Mouse (Mus musculus): ENCODE results near the gene Tnfaip8l1.
A peak's percentile ranks its signal among the peaks of the same experiment; 100 is the strongest.

Tnfaip8l1 gene

GRCm38 (mm10) chr17:56139355-56139754, 22.9 kb upstream of the Tnfaip8l1 start:
- no peak for DNase-seq

GRCm38 (mm10) chr17:56139858-56140595, 22.2 kb upstream of the Tnfaip8l1 start, which contains the start of gene Sema6b:
Gene Sema6b, minus strand, starts transcription at chr17:56140343.
- peak; percentile 94 for DNase-seq

- DNase-seq: no peak
Observed at GRCm38 (mm10) chr17:56141702-56142605, 20.3 kb upstream of the Tnfaip8l1 start.

- DNase-seq: peak; percentile 79
Observed at GRCm38 (mm10) chr17:56144546-56144945, 17.7 kb upstream of the Tnfaip8l1 start.

GRCm38 (mm10) chr17:56146131-56146530, 16.1 kb upstream of the Tnfaip8l1 start:
- peak; percentile 84 for DNase-seq

GRCm38 (mm10) chr17:56147420-56147819, 14.9 kb upstream of the Tnfaip8l1 start:
- no peak for DNase-seq

GRCm38 (mm10) chr17:56148280-56148679, 14.0 kb upstream of the Tnfaip8l1 start:
- DNase-seq: no peak

- DNase-seq: no peak
Observed at GRCm38 (mm10) chr17:56148790-56149618, 13.3 kb upstream of the Tnfaip8l1 start.

GRCm38 (mm10) chr17:56149897-56150296, 12.4 kb upstream of the Tnfaip8l1 start:
- DNase-seq: no peak

GRCm38 (mm10) chr17:56153643-56154042, 8.6 kb upstream of the Tnfaip8l1 start:
- peak; percentile 97 for DNase-seq

GRCm38 (mm10) chr17:56159729-56160128, 2.5 kb upstream of the Tnfaip8l1 start:
- DNase-seq: peak; percentile 96

- peak; percentile 94 for DNase-seq
Observed at GRCm38 (mm10) chr17:56163523-56164102, 1.3 kb downstream of the Tnfaip8l1 start.

- DNase-seq: no peak
Observed at GRCm38 (mm10) chr17:56164510-56164909, 2.2 kb downstream of the Tnfaip8l1 start.

- no peak for DNase-seq
Observed at GRCm38 (mm10) chr17:56165671-56166070, 3.4 kb downstream of the Tnfaip8l1 start.

- DNase-seq: peak; percentile 97
Observed at GRCm38 (mm10) chr17:56169830-56170229, 7.6 kb downstream of the Tnfaip8l1 start.

- peak; percentile 94 for DNase-seq
Observed at GRCm38 (mm10) chr17:56170636-56171035, 8.4 kb downstream of the Tnfaip8l1 start.

- no peak for DNase-seq
Observed at GRCm38 (mm10) chr17:56171456-56171855, 9.2 kb downstream of the Tnfaip8l1 start.

- DNase-seq: no peak
Observed at GRCm38 (mm10) chr17:56171881-56172280, 9.6 kb downstream of the Tnfaip8l1 start.

GRCm38 (mm10) chr17:56173401-56174046, 11.2 kb downstream of the Tnfaip8l1 start:
- DNase-seq: no peak

GRCm38 (mm10) chr17:56175416-56175815, 13.1 kb downstream of the Tnfaip8l1 start:
- no peak for DNase-seq

GRCm38 (mm10) chr17:56182975-56183657, 20.8 kb downstream of the Tnfaip8l1 start:
- peak; percentile 94 for DNase-seq
